Mouse (Mus musculus) stomach, postnatal 0 days (tissue): Measurements from ENCODE around the gene Vmn1r24.

Source experiments
- CTCF ChIP-seq: IDR thresholded peaks from 2 replicates; pipeline ENCODE4 v1.5.1; 2016; ENCODE audit warnings: antibody characterized with exemption, low read depth, mild to moderate bottlenecking, moderate library complexity
- EP300 ChIP-seq: optimal IDR thresholded peaks from 2 replicates; pipeline ENCODE3; 2016; ENCODE audit warnings: antibody characterized with exemption

- TF ChIP-seq EP300 (no peak), CTCF (no peak)
Observed at GRCm38 (mm10) chr6:57926738-57927137, 34.6 kb downstream of the Vmn1r24 start, which contains the start of gene Vmn1r23.
